Mouse (Mus musculus) MEL (cell line): Measurements from ENCODE around the gene Mfsd4a. TPM values are rescaled to one million over a fixed set of nuclear protein-coding genes. Genes with fewer than 3 reads are reported as not detected.

Experiments used
- DNase-seq: peaks from one replicate; pipeline ENCODE4 v3.0.0; 2011; ENCODE audit warnings: low read depth, low spot score
- H3K27ac ChIP-seq: 2 replicates; pipeline ENCODE4 v1.5.1; 2012; ENCODE audit warnings: low read depth, mild to moderate bottlenecking, control low read depth, low read length, moderate library complexity; ENCODE audit not compliant: control insufficient read depth
- H3K27me3 ChIP-seq, 2 experiments: fragments of 150-350 bp in 1 of 2; sonication (generic) in 1 of 2; 2 replicates each; pipeline ENCODE4 v1.6.1; 2012; ENCODE audit warnings: low read length in 2 of 2, mild to moderate bottlenecking in 2 of 2, improper control_type of control experiment in 1 of 2, moderate library complexity in 1 of 2; ENCODE audit not compliant: insufficient read depth in 2 of 2, control insufficient read depth in 1 of 2
- H3K36me3 ChIP-seq, 2 experiments: 2 replicates each; pipeline ENCODE4 v1.6.1; 2012 to 2014; ENCODE audit warnings: low read length in 2 of 2, improper control_type of control experiment in 1 of 2, inconsistent platforms in 1 of 2, mild to moderate bottlenecking in 1 of 2; ENCODE audit not compliant: insufficient read depth in 2 of 2, control insufficient read depth in 1 of 2
- H3K4me1 ChIP-seq, 2 experiments: fragments of 150-350 bp in 1 of 2; sonication (generic) in 1 of 2; 2 replicates each; pipeline ENCODE4 v1.6.1; 2012; ENCODE audit warnings: low read length in 2 of 2, improper control_type of control experiment in 1 of 2, mild to moderate bottlenecking in 1 of 2; ENCODE audit not compliant: insufficient read depth in 2 of 2, control insufficient read depth in 1 of 2
- H3K4me3 ChIP-seq, 2 experiments: fragments of 150-350 bp in 1 of 2; sonication (generic) in 1 of 2; 2 replicates each; pipeline ENCODE4 v1.5.1; 2012; ENCODE audit warnings: low read depth in 2 of 2, low read length in 2 of 2, mild to moderate bottlenecking in 2 of 2, moderate library complexity in 2 of 2, control low read depth in 1 of 2, improper control_type of control experiment in 1 of 2; ENCODE audit not compliant: control insufficient read depth in 1 of 2, insufficient read depth in 1 of 2
- H3K79me2 ChIP-seq: 2 replicates; pipeline ENCODE4 v1.6.1; 2012; ENCODE audit warnings: mild to moderate bottlenecking, low read length, moderate library complexity; ENCODE audit not compliant: control insufficient read depth, poor library complexity, insufficient read depth
- H3K9ac ChIP-seq: 2 replicates; pipeline ENCODE4 v1.6.1; 2012; ENCODE audit warnings: low read depth, mild to moderate bottlenecking, control low read depth, low read length, moderate library complexity; ENCODE audit not compliant: control insufficient read depth, poor library complexity, severe bottlenecking
- H3K9me3 ChIP-seq: fragments of 150-350 bp; sonication (generic); replicated peaks from 2 replicates; pipeline ENCODE4 v1.6.1; 2012; ENCODE audit warnings: mild to moderate bottlenecking, low read length, improper control_type of control experiment, moderate library complexity; ENCODE audit not compliant: insufficient read depth
- BHLHE40 ChIP-seq: IDR thresholded peaks from 2 replicates; pipeline ENCODE4 v1.6.1; 2012; ENCODE audit warnings: low read depth, mild to moderate bottlenecking, inconsistent platforms, low read length, improper control_type of control experiment, borderline replicate concordance
- CHD2 ChIP-seq: IDR thresholded peaks from 2 replicates; pipeline ENCODE4 v1.6.1; 2011; ENCODE audit warnings: low read length, improper control_type of control experiment
- CTCF ChIP-seq, 3 experiments: IDR thresholded peaks in 2 of 3; conservative IDR thresholded peaks in 1 of 3; 2 replicates each; pipeline ENCODE4 v1.5.1; 2011 to 2012; ENCODE audit warnings: low read length in 3 of 3, low read depth in 2 of 3, mild to moderate bottlenecking in 2 of 3, improper control_type of control experiment in 1 of 3, inconsistent platforms in 1 of 3, mixed read lengths in 1 of 3, moderate library complexity in 1 of 3; ENCODE audit not compliant: control insufficient read depth in 1 of 3, insufficient read depth in 1 of 3, poor library complexity in 1 of 3, severe bottlenecking in 1 of 3
- ELF1 ChIP-seq: IDR thresholded peaks from 2 replicates; pipeline ENCODE4 v1.6.1; 2014; ENCODE audit warnings: low read depth, mild to moderate bottlenecking, inconsistent platforms, low read length, improper control_type of control experiment, moderate library complexity
- ETS1 ChIP-seq: IDR thresholded peaks from 2 replicates; pipeline ENCODE4 v1.6.1; 2012; ENCODE audit warnings: low read depth, mild to moderate bottlenecking, inconsistent platforms, low read length, improper control_type of control experiment, moderate library complexity
- GATA1 ChIP-seq: IDR thresholded peaks from 2 replicates; pipeline ENCODE4 v1.6.1; 2011; ENCODE audit warnings: low read depth, low read length, improper control_type of control experiment
- HCFC1 ChIP-seq: IDR thresholded peaks from 2 replicates; pipeline ENCODE4 v1.6.1; 2012; ENCODE audit warnings: low read depth, mild to moderate bottlenecking, inconsistent platforms, low read length, improper control_type of control experiment, moderate library complexity
- JUND ChIP-seq: IDR thresholded peaks from 2 replicates; pipeline ENCODE4 v1.6.1; 2011; ENCODE audit warnings: low read depth, mild to moderate bottlenecking, improper control_type of control experiment, low read length
- KAT2A ChIP-seq: conservative IDR thresholded peaks from 2 replicates; pipeline ENCODE4 v1.6.1; 2012; ENCODE audit warnings: low read depth, low read length, improper control_type of control experiment, inconsistent platforms
- MAX ChIP-seq: IDR thresholded peaks from 2 replicates; pipeline ENCODE4 v1.6.1; 2011; ENCODE audit warnings: low read length, improper control_type of control experiment
- MAZ ChIP-seq: IDR thresholded peaks from 2 replicates; pipeline ENCODE4 v1.6.1; 2012; ENCODE audit warnings: low read depth, mild to moderate bottlenecking, inconsistent platforms, low read length, improper control_type of control experiment
- MXI1 ChIP-seq: IDR thresholded peaks from 2 replicates; pipeline ENCODE4 v1.6.1; 2011; ENCODE audit warnings: mild to moderate bottlenecking, low read depth, low read length, improper control_type of control experiment
- MYB ChIP-seq: IDR thresholded peaks from 2 replicates; pipeline ENCODE4 v1.6.1; 2011; ENCODE audit warnings: mild to moderate bottlenecking, low read depth, low read length, improper control_type of control experiment
- NELFE ChIP-seq: IDR thresholded peaks from 2 replicates; pipeline ENCODE4 v1.6.1; 2011; ENCODE audit warnings: low read depth, low read length, improper control_type of control experiment
- NRF1 ChIP-seq: IDR thresholded peaks from 2 replicates; pipeline ENCODE4 v1.6.1; 2014; ENCODE audit warnings: low read depth, mild to moderate bottlenecking, inconsistent platforms, low read length, improper control_type of control experiment, moderate library complexity; ENCODE audit not compliant: poor library complexity, insufficient read depth, severe bottlenecking
- POLR2A ChIP-seq, 2 experiments: IDR thresholded peaks; 2 replicates each; pipeline ENCODE4 v1.6.1; 2011 to 2012; ENCODE audit warnings: low read length in 2 of 2, mild to moderate bottlenecking in 2 of 2, control low read depth in 1 of 2, improper control_type of control experiment in 1 of 2, low read depth in 1 of 2, moderate library complexity in 1 of 2; ENCODE audit not compliant: control insufficient read depth in 1 of 2, insufficient read depth in 1 of 2, poor library complexity in 1 of 2
- POLR2AphosphoS2 ChIP-seq: IDR thresholded peaks from 2 replicates; pipeline ENCODE4 v1.6.1; 2011; ENCODE audit warnings: low read length, improper control_type of control experiment
- POLR2AphosphoS5 ChIP-seq: IDR thresholded peaks from 2 replicates; pipeline ENCODE4 v1.6.1; 2012; ENCODE audit warnings: low read depth, borderline replicate concordance, mild to moderate bottlenecking, inconsistent platforms, low read length, moderate library complexity, mixed read lengths
- RCOR1 ChIP-seq: IDR thresholded peaks from 2 replicates; pipeline ENCODE4 v1.6.1; 2012; ENCODE audit warnings: low read depth, mild to moderate bottlenecking, inconsistent platforms, low read length, improper control_type of control experiment
- SIN3A ChIP-seq: IDR thresholded peaks from 2 replicates; pipeline ENCODE4 v1.6.1; 2012; ENCODE audit warnings: low read length, improper control_type of control experiment, inconsistent platforms
- SMC3 ChIP-seq: IDR thresholded peaks from 2 replicates; pipeline ENCODE4 v1.6.1; 2011; ENCODE audit warnings: low read depth, low read length, improper control_type of control experiment
- TAL1 ChIP-seq: IDR thresholded peaks from 2 replicates; pipeline ENCODE4 v1.6.1; 2012; ENCODE audit warnings: mild to moderate bottlenecking, inconsistent platforms, low read length, moderate library complexity, mixed read lengths
- TBP ChIP-seq: IDR thresholded peaks from 2 replicates; pipeline ENCODE4 v1.8.0; 2011; ENCODE audit warnings: low read depth, low read length, improper control_type of control experiment
- TCF12 ChIP-seq: IDR thresholded peaks from 2 replicates; pipeline ENCODE4 v1.6.1; 2014; ENCODE audit warnings: low read depth, mild to moderate bottlenecking, inconsistent platforms, low read length, improper control_type of control experiment, moderate library complexity
- UBTF ChIP-seq: IDR thresholded peaks from 2 replicates; pipeline ENCODE4 v1.6.1; 2012; ENCODE audit warnings: low read depth, mild to moderate bottlenecking, inconsistent platforms, low read length, improper control_type of control experiment, moderate library complexity, borderline replicate concordance; ENCODE audit not compliant: insufficient read depth
- USF1 ChIP-seq: IDR thresholded peaks from 2 replicates; pipeline ENCODE4 v1.6.1; 2014; ENCODE audit warnings: low read depth, mild to moderate bottlenecking, inconsistent platforms, low read length, improper control_type of control experiment, moderate library complexity
- ZC3H11A ChIP-seq: IDR thresholded peaks from 2 replicates; pipeline ENCODE4 v1.6.1; 2012; ENCODE audit warnings: low read depth, mild to moderate bottlenecking, inconsistent platforms, low read length, improper control_type of control experiment
- ZKSCAN1 ChIP-seq: IDR thresholded peaks from 2 replicates; pipeline ENCODE4 v1.6.1; 2012; ENCODE audit warnings: low read depth, mild to moderate bottlenecking, inconsistent platforms, low read length, improper control_type of control experiment, moderate library complexity
- ZMIZ1 ChIP-seq: IDR thresholded peaks from 2 replicates; pipeline ENCODE4 v1.6.1; 2012; ENCODE audit warnings: low read depth, mild to moderate bottlenecking, inconsistent platforms, low read length, improper control_type of control experiment, moderate library complexity
- ZNF384 ChIP-seq: IDR thresholded peaks from 2 replicates; pipeline ENCODE4 v1.6.1; 2012; ENCODE audit warnings: low read depth, mild to moderate bottlenecking, inconsistent platforms, low read length, improper control_type of control experiment
- polyA plus RNA-seq, 2 experiments: library from polyadenylated mRNA; stranded (reverse) in 1 of 2; unstranded in 1 of 2; fragments of >175 nt in 1 of 2; fragments of >200 nt in 1 of 2; gene quantifications; 2 replicates each; pipeline versions ENCODE4 v1.2.1 to v1.2.4; 2012; ENCODE audit warnings: low replicate concordance in 2 of 2, low read depth in 1 of 2; ENCODE audit not compliant: insufficient read length in 2 of 2, insufficient read depth in 1 of 2, missing spikeins in 1 of 2
- total RNA-seq: library from RNA; depleted of rRNA; stranded (reverse); fragments of 300-350 nt; gene quantifications from 2 replicates; pipeline ENCODE4 v1.2.3, GENCODE M21; 2012

Mfsd4a gene
- total and polyA plus RNA-seq, 3 experiments: 3.6 to 15.5 TPM; not detected in 1

- Histone ChIP-seq H3K79me2 (no peaks in the 10 kb centered on the region), H3K36me3 (no peaks in the 10 kb centered on the region), H3K4me1 (no peaks in the 10 kb centered on the region), H3K9ac (no peak overlapping the region), H3K9me3 (no peaks in the 10 kb centered on the region), H3K4me3 (no peak overlapping the region), H3K27me3 (no peaks in the 10 kb centered on the region), H3K27ac (no peak overlapping the region)
- no peak for DNase-seq
- TF ChIP-seq ELF1 (no peak), ZNF384 (no peak), NRF1 (no peak), RCOR1 (no peak), ZMIZ1 (no peak), JUND (no peak), TCF12 (no peak), ZKSCAN1 (no peak), MXI1 (no peak), UBTF (no peak)
Measured at GRCm38 (mm10) chr1:132038753-132039152, 29.1 kb downstream of the Mfsd4a start.

- Histone ChIP-seq H3K27ac (no peak overlapping the region), H3K36me3 (no peaks in the 10 kb centered on the region)
- DNase-seq: no peak
Measured at GRCm38 (mm10) chr1:132037746-132038145, 30.1 kb downstream of the Mfsd4a start.

DNA sequence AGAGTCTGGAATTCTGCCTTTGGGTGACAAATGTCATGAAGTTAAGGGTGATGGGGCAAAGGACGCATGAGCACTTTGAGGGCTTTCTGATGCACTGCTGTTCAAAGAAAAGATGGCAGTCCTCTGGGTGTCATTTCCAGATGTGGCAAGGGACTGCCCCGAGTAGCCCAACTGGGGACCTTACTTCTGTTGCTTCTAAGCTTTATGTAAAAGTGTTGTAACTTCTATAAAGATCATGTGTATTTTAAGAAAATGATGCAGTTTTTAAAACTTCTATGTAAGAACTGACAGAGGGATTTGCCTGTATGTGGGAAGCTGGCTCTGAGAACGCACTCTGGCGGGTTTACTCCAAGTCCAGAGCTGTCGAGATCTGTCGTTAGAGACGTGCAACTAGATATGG is 35.7 kb downstream of the Mfsd4a start:
- Histone ChIP-seq H3K27me3 (no peaks in the 10 kb centered on the region), H3K36me3 (peaks cover 0 to 6% of the 10 kb centered on the region in 2 experiments; a peak in 2 of 4 replicates), H3K9ac (no peak overlapping the region), H3K79me2 (no peaks in the 10 kb centered on the region), H3K4me1 (no peaks in the 10 kb centered on the region), H3K9me3 (no peaks in the 10 kb centered on the region), H3K4me3 (no peak overlapping the region), H3K27ac (no peak overlapping the region)
- DNase-seq: no peak
- TF ChIP-seq ZMIZ1 (no peak), USF1 (no peak), ETS1 (no peak), SMC3 (no peak), MAZ (no peak), CHD2 (no peak), MXI1 (no peak), KAT2A (no peak), NELFE (no peak), POLR2AphosphoS5 (no peak), SIN3A (no peak), CTCF (IDR thresholded peaks at IDR 0.05 in 2 of 3, conservative IDR thresholded peaks at IDR 0.05 in 1 of 3; ENCODE audit: control insufficient read depth in 1 of 3, insufficient read depth in 1 of 3, low read depth in 2 of 3, low read length in 3 of 3, poor library complexity in 1 of 3, severe bottlenecking in 1 of 3) (no peak), TAL1 (no peak), POLR2A (IDR thresholded peaks at IDR 0.05; ENCODE audit: control insufficient read depth in 1 of 2, insufficient read depth in 1 of 2, low read depth in 1 of 2, low read length in 2 of 2, poor library complexity in 1 of 2) (no peak), BHLHE40 (no peak), JUND (no peak)

More at GRCm38 (mm10) chr1:132037746-132038145, 30.1 kb downstream of the Mfsd4a start:
- no peak overlapping the region for H3K4me3 ChIP-seq
- H3K9ac ChIP-seq: no peak overlapping the region
- H3K9me3 ChIP-seq: no peaks in the 10 kb centered on the region
- TF ChIP-seq HCFC1 (no peak), MAZ (no peak), ZMIZ1 (no peak), JUND (no peak), MYB (no peak), GATA1 (no peak), NRF1 (no peak), TAL1 (no peak), ZKSCAN1 (no peak), POLR2AphosphoS5 (no peak), TBP (no peak), MAX (no peak), POLR2AphosphoS2 (no peak), ZC3H11A (no peak)
- H3K4me1 ChIP-seq: no peaks in the 10 kb centered on the region
- H3K27me3 ChIP-seq: no peaks in the 10 kb centered on the region
- no peaks in the 10 kb centered on the region for H3K79me2 ChIP-seq
